Mouse (Mus musculus) adipose tissue, adult 10 weeks (tissue): ENCODE results near the gene Sys1. TPM values are rescaled to one million over a fixed set of nuclear protein-coding genes. Genes with fewer than 3 reads are reported as not detected.

ENCODE experiments used
- polyA plus RNA-seq: library from polyadenylated mRNA; stranded (reverse); fragments of 350-450 nt; fragmentation: Illumina TruSeq; extraction: RNeasy Lipid Tissue Mini Kit (QIAGEN cat#74804); gene quantifications from one replicate; pipeline ENCODE4 v1.2.3, GENCODE M21; 2014; ENCODE audit warnings: low read depth, low replicate concordance

Gene Sys1
- 31.9 TPM for polyA plus RNA-seq

GRCm38 (mm10) chr2:164456864-164457300 is at the start of gene Sys1:
Gene Sys1, plus strand, starts transcription at chr2:164456964.

GRCm38 (mm10) chr2:164443460-164444000 is 13.2 kb upstream of the Sys1 start, which contains the start of gene Sdc4:
Gene Sdc4, minus strand, starts transcription at chr2:164443887.

GRCm38 (mm10) chr2:164460745-164461551 is 4.2 kb downstream of the Sys1 start, which contains the start of gene Gm20458:
Gene Gm20458, plus strand, starts transcription at chr2:164460967.

GRCm38 (mm10) chr2:164473624-164474023 is 16.9 kb downstream of the Sys1 start, which contains the start of gene Trp53tg5:
Gene Trp53tg5, minus strand, starts transcription at chr2:164473724.

GRCm38 (mm10) chr2:164485681-164486257 is 29.0 kb downstream of the Sys1 start, which contains the start of gene Dbndd2:
Gene Dbndd2, plus strand, starts transcription at chr2:164486106.

GRCm38 (mm10) chr2:164496847-164497690 is 40.3 kb downstream of the Sys1 start, which contains the start of gene Pigt:
Gene Pigt, plus strand, starts transcription at chr2:164497520.

Other genes with a start within 250 kb of the Sys1 start
- 738 TPM for gene Wfdc15b, start 235.3 kb upstream of the Sys1 start, polyA plus RNA-seq
- gene Svs2, start 218.5 kb upstream of the Sys1 start, polyA plus RNA-seq: not detected
- not detected for gene Svs3b, start 200.3 kb upstream of the Sys1 start, polyA plus RNA-seq
- gene Svs4, start 178.5 kb upstream of the Sys1 start, polyA plus RNA-seq: not detected
- not detected for gene Svs3a, start 167.7 kb upstream of the Sys1 start, polyA plus RNA-seq
- not detected for gene Svs6, start 140.2 kb upstream of the Sys1 start, polyA plus RNA-seq
- 1.8 TPM for gene Svs5, start 124.2 kb upstream of the Sys1 start, polyA plus RNA-seq
- gene Slpi, start 67.9 kb upstream of the Sys1 start, polyA plus RNA-seq: 110 TPM
- gene Rbpjl, start 53.8 kb upstream of the Sys1 start, polyA plus RNA-seq: not detected
- gene Matn4, start 51.8 kb upstream of the Sys1 start, polyA plus RNA-seq: 1.1 TPM
- gene Sdc4, start 13.1 kb upstream of the Sys1 start, polyA plus RNA-seq: 26.4 TPM
- gene Gm20458, start 4.0 kb downstream of the Sys1 start, polyA plus RNA-seq: not detected
- gene Trp53tg5, start 16.8 kb downstream of the Sys1 start, polyA plus RNA-seq: 2.1 TPM
- 18.9 TPM for gene Dbndd2, start 29.1 kb downstream of the Sys1 start, polyA plus RNA-seq
- gene Pigt, start 40.6 kb downstream of the Sys1 start, polyA plus RNA-seq: 74.8 TPM
- gene Wfdc2, start 105.4 kb downstream of the Sys1 start, polyA plus RNA-seq: 15.2 TPM
- 240 TPM for gene Spint3, start 116.5 kb downstream of the Sys1 start, polyA plus RNA-seq
- 118 TPM for gene Wfdc6a, start 128.5 kb downstream of the Sys1 start, polyA plus RNA-seq
- gene Eppin, start 136.6 kb downstream of the Sys1 start, polyA plus RNA-seq: 285 TPM
- gene Wfdc6b, start 156.6 kb downstream of the Sys1 start, polyA plus RNA-seq: 215 TPM
- gene Wfdc8, start 156.7 kb downstream of the Sys1 start, polyA plus RNA-seq: 244 TPM
- gene Wfdc16, start 181.8 kb downstream of the Sys1 start, polyA plus RNA-seq: 298 TPM
- 2,863 TPM for gene Wfdc10, start 199.1 kb downstream of the Sys1 start, polyA plus RNA-seq
- gene Wfdc9, start 199.6 kb downstream of the Sys1 start, polyA plus RNA-seq: 297 TPM
- 41.2 TPM for gene Wfdc11, start 217.1 kb downstream of the Sys1 start, polyA plus RNA-seq
- 775 TPM for gene Wfdc13, start 228.1 kb downstream of the Sys1 start, polyA plus RNA-seq
- 1,086 TPM for gene Spint4, start 241.5 kb downstream of the Sys1 start, polyA plus RNA-seq